Mouse (Mus musculus): ENCODE results near the gene Carns1.

Gene Carns1

DNA sequence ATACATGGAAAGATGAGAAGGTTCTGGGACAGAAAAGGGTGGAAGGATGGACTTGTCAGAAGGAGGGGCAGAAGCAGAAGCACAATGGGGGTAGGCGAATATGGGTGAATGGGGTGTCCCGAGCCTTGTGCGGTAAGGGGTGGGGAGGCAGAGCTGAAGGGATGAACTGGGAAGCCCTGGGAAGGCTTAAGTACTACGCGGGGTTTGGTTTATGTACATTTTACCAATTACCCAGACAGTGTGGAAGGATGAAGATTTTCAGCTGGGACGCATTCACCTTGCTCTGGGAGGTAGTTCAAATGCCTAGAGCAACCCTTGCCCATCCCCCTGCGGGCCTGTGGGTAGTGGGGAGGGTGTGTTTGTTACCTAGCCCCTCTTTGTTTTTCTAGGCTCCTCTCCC, 26.9 kb upstream of the Carns1 start:
- DNase-seq (ENCODE audit: low spot score) = no peak

DNA sequence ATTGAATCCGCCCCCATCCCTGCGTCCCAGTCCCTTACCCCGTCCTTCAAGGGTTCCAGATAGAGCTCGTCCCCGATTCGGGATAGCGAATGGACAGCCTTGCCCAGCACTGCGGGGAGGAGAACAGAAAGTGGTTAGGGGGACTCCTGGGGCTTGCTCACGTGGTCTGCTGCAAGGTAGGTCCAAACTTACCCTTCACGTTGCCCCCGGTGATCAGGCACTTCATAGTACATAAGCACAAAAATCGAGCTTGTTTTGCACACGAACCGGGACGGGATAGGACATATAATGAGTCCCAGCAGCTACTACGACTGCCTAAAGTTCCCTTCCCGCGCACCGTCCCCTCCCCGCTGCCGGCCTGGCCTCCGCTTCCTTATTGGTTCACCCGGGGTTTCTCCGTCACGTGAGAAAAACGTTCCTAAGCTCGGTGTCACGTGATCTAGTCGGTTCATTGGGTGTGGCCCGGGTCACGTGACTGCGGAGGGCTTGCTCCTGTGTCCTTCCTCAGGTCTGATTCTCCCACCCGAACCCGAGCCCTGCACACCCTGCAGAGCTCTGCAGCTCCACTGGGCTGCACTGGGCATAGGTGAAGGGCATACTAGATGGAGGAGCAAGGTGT, 26.1 kb upstream of the Carns1 start, which contains the start of gene Rad9a:
Gene Rad9a, minus strand, starts transcription at position 372 of the 619 bp plus-strand sequence.
- peak; percentile 98 for DNase-seq (ENCODE audit: low spot score)

DNA sequence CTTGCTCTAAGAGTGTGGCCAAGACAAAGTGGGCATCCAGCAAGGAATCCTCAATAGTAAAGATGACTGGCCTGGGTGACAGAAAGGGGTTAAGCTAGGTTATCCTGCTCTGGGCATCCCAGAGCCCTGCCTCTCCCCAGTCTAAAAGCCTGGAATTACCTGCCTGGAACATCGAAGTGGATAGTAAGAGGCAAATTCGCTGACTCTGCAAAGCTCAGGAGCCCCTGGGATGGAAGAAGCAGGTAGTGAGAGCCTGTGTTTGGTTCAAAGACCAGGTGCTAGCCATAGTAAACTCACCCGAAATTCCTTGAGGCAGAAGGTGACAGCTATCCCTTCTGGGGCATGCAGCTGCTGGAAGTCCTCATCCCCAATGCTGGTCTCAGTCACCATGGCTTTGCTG, 21.9 kb upstream of the Carns1 start:
- DNase-seq (ENCODE audit: low spot score) = no peak

DNA sequence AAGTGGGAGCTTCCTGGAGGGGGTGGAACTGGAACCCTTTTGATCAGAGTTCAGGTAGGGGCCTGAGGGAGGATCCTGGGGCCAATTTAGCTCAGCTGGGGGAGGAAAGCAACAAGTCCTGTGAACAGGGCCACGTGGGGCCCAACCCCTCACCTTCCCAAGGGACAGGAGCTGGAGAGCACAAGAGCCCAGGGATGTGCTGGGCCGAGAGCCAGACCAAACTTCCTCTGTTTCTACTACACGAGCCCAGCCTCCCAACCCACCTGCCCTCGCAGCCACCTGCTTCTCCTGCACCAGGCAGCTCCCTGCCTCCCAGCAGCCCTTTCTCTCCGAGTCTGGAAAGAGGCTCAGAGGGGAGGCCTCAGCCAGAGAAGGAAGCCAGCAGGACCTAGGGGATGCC, 21.3 kb upstream of the Carns1 start:
- no peak for DNase-seq (ENCODE audit: low spot score)

DNA sequence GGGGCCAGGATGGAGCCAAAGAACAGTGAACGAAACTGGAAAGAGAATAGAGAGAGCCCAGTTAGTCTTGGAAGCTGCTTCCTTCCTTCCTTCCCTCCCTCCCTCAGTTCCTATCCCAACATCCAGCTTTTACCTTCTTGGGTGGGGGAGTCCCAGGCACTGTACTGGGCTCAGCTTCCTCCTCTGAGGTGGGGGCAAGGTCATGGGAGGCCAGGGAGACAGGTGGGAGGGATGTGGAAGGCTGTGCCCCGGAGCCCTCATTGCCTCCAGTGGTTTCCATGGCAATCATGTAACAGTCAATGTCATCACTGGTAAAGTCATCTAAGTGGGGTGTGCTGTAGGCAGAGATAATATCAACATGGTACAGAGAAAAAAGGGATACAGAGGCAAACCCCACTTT, 20.8 kb upstream of the Carns1 start:
- no peak for DNase-seq (ENCODE audit: low spot score)

DNA sequence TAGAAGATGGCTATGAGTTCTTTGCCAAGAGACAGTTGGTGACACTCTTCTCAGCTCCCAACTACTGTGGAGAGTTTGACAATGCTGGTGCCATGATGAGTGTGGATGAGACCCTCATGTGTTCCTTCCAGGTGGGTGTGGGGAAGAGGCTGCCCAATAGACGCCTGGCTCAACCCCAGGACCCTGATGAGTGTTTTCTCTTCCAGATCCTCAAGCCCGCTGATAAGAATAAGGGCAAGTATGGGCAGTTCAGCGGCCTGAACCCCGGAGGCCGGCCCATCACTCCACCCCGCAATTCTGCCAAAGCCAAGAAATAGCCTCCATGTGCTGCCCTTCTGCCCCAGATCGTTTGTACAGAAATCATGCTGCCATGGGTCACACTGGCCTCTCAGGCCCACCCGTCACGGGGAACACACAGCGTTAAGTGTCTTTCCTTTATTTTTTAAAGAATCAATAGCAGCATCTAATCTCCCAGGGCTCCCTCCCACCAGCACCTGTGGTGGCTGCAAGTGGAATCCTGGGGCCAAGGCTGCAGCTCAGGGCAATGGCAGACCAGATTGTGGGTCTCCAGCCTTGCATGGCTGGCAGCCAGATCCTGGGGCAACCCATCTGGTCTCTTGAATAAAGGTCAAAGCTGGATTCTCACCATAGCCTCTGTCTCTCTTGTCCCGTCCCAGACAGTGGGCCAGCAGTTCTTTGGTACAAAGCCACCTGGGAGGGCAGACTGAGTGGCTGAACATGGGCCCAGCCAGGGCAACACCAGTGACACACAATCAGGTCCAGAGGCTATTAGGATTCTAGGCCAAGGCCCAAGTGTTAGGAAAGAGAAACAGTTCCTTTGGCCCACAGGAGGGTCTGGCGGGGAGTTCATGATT, 19.7 kb upstream of the Carns1 start:
- no peak for DNase-seq (ENCODE audit: low spot score)

DNA sequence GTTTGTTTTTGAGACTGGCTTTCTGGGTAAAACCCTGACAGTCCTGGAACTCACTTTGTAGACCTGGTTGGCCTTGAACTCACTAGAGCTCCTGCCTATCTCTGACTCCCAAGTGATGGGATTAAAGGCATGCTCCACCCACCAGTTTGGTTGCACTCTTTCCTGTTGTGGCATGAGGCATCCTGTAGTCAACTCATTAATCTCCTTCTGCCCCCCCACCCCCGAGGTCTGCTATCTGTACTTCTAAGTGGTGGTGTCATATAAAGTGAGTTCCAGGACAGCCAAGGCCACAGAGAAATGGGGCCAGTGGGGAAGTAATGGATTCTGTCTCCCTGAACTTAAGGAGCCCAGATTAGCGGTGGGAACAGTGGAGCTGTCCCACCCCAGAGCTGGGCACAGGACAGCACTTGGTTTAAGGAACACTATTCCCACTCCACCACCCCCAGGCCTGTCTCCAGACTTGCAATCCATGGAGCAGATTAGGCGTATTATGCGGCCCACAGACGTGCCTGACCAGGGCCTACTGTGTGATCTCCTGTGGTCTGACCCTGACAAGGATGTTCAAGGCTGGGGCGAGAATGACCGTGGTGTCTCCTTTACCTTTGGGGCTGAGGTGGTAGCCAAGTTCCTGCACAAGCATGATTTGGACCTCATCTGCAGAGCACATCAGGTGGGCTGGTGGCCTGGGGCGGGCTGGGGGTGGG, 18.9 kb upstream of the Carns1 start:
- no peak for DNase-seq (ENCODE audit: low spot score)

DNA sequence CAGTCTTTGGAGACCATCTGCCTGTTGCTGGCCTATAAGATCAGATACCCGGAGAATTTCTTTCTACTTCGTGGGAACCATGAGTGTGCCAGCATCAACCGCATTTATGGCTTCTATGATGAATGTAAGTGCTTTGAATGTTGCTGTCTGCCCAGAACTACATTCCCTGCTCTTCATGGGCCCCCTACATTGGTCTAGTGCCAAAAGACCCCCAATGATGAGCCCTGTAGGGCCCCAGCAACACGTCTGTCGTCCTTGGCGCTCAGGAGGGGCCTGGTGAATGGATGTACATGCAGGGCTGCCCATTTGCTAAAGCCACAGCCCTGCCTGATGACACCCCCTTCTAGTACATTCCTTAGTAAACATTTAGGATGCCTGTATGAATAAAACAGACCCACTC, 17.9 kb upstream of the Carns1 start:
- DNase-seq (ENCODE audit: low spot score) = no peak

DNA sequence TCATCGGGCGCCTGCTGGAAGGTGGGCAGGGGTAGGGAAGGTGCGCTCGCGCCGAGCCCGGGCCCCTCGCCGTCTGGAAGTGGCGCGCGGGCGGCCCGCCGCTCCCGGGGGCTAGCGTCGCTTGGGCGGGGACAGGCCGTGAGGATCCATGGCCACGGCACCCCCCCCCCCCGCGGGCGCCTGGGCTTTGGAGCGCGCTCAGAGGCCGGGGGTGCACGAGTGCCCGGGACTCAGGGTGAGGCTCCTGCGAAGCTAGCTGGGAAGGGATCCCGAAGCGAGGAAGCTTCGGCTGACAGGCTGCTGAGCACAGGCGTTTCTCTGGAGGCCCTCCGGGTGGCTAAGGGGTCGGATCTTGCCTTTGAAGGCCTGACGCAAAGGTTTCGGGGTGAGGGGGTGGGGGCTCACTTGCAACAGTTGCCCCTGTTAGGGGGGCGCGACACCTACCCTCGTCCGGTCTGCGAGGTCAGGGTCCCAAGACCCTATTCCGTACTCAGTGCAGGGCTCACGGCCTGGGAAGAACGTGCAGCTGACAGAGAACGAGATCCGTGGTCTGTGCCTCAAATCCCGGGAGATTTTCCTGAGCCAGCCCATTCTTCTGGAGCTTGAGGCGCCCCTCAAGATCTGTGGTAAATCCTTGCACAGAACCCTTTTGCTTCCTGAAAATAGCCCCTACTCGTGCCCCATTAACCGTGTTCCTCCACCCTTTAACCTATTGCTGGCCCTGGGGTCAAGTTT, 17.1 kb upstream of the Carns1 start:
- no peak for DNase-seq (ENCODE audit: low spot score)

DNA sequence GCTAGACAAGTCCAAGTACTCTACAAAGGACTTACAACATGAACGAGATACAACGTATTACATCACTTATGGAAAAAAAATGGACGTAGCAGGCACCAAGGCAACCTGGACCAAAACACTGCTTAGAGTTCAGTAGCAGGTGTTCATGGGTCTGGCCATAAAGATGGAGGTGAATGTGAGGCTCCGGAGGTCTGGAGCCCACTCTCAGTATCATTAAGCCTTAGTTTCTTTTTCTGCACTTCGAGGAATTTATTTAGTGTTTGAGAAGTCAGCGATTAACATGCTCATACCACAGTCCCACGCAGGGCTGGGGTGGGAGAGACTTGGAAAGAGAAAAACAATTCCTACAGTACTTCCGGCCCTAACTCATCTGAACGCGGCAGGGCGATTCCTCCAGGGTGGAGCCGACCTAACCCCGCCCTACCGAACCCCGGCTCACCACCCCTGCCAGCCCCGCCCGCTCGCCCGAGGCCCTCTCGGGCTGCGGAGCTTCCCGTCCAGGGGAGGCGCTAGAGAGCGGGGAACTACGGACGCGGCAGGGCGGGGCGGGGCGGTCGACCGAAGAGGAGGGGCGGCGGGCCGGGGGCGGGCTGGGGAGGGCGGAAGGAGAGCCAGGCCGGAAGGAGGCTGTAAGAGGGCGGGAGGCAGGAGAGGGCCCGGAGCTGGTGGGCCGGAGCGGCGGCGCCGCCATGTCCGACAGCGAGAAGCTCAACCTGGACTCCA, 16.4 kb upstream of the Carns1 start, which contains the start of gene Ppp1ca:
Gene Ppp1ca, plus strand, starts transcription at position 538 of the 723 bp plus-strand sequence.
- peak; percentile 96 for DNase-seq (ENCODE audit: low spot score)

DNA sequence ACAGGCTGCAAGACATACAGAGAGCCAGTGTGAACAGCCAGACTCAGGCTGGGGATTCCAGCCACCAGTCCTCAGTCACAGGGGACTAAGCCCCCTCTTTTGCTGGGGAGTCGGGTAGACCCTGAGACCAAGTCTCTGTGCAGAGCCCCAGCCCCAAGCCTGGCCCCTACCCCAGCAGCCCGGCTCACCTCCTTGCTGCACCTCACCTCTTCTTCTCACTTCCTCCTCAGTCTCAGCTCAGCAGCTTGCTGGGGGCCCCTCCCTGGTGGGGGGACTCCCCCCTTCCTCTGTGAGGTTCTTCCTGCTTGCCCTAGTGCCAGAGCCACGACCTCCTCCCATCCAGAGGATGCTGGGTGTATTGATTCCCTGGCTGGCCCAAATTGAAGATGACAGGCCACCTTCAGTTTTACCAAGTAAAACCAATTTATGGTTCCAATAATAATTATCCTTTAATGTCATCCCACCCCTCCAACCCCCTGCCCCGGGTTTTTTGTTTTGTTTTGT, 15.6 kb upstream of the Carns1 start, which contains the start of gene Tbc1d10c:
Gene Tbc1d10c, minus strand, starts transcription at position 454 of the 504 bp plus-strand sequence.
- DNase-seq (ENCODE audit: low spot score) = peak; percentile 76

DNA sequence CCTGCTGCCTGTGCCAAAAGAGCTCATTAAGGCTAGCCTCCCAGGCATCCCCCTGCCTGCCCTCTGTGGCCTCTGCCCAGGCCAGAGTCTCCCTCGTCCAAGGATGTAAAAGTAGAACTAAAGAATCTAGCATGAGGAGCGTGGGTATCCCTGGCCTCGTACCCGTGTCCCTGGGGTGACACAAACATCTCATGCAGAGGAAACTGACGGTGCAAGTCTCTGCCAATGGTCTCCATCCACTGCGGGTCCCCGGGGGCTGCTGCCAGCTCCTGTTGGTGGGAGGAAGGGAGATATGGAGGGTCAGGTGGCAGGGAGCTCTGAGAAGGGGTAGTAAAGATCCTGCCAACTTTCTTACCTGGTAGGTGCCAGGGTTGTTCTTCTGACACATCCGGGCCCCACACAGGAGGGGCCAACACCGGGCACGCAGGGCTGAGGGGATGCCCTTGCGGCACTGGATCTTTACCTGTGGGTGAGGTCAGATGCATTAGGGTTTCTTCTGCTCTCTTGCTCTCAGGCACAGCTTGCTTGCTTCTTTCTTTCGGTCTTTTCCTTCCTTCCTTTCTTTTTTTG, 13.9 kb upstream of the Carns1 start:
- no peak for DNase-seq (ENCODE audit: low spot score)

DNA sequence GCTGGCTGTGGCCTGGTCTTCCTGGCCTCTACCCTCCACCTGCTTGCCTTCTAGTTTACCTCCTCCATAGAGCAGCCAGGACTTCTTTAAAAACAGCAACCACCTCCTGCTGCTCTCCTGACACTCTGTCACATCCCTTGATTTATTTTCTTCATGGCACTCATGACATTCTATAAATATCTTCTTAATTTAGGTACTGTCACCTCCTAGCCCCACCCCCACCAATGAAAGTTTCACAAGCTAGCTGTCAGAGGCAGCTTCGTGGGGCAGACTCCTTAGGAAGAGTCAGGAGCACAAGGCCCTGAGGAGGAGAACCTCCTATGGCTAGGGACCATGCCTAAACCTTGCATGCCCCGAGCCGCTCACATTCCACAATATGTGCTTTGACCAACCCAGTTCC, 12.0 kb upstream of the Carns1 start:
- no peak for DNase-seq (ENCODE audit: low spot score)

DNA sequence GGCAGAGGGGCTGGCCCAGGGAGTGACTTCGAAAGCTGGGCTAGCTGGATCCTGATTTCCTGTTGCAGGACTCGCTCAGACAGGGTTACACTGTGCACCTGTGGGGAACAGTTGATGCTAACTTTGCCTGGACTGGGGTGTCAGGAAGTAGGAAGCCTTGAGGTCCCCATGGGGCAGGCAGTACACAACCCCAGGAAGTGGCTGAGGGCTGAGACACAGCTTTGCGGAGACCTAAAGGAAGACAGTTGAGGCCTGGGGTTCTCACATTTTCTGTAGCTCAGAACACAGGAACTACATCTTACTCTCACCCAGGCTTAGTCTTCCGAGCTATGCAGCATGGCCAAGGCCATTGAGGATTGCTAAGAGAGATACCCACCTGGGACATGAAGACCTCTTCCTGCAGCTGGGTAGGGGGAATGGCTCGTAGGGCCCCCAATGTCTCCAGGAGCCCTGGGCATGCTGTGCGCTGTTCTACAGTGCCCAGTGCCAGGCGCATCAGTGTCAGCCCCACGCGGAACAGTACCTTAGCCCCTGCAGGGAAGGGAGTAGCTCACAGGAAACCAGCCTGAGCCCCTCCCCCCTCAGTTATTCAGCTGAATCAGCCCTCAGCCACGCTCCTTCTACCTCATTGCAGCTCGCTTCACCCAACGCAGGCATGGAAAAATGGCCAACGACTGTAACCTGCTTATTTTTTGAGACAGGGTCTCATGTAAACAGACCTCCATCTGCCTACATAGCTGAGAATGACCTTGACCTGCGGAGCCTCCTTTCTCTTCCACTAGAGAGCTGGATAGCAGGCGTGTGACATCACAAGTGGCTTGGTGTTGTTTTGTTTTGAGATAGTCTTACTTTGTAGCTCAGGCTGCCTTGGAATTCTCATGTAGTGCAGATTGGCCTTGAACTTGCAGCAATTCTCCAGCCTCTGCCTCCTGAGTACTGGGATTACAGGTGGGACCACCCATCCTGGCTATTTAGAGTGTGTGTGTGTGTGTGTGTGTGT, 10.0 kb upstream of the Carns1 start:
- DNase-seq (ENCODE audit: low spot score) = peak; percentile 52

DNA sequence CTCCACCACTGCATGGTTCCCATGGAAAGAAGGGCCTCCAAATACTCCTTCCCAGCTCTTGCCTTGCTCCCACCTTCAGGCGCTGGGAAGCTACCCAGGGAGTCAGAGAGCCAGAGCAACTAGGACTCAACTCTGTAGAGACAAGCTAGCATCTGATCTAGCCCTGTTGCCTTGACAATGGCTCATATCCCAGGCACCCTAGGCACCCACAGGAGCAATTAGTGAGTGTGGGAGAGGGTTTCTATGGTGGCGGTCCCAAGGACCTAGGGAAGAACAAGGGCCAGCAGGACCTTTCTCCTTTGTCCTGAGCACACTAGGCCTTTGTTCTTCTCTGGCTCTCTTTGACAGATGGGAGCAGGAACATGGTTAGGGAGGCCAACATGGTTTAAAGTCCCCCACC, 8.4 kb upstream of the Carns1 start:
- DNase-seq (ENCODE audit: low spot score) = no peak

DNA sequence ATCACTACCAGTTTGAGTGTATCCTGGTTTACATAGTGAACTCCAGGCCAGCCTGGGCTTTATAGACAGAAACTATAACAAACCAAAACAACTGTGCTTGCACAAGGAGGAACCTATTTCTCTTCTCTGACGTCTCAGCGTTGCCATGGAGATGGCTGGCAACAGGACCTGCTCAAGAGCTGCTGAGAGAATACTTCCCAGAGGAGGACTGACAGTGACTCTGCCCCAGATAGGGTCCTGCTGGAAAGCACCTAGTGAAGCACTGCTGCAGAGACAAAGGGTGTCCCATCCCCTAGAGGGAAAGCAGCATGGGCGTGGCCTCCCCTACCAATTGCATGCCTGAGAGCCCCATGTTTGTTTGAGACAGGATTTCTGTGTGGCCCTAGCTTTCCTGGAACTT, 6.6 kb upstream of the Carns1 start:
- DNase-seq (ENCODE audit: low spot score) = peak; percentile 81

DNA sequence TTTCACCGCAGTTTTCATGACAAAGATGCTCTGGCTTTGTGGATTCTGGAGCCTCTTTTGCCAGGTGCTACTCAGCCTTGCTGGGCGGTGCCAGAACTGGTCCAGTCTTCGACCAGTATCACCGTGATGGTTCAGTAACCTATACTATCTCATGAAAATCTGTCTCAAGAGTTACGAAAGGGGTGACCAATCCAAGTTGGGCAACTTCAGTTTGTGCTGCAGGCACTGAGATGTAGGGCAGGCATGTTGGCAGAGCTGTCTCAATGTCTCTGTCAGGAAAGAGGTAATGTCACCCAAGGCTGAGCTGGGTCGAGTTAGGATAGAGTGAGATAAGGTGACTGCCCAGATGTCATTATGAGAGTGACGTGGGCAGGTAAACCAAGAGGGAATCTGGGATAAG, 5.1 kb upstream of the Carns1 start:
- DNase-seq (ENCODE audit: low spot score) = no peak

DNA sequence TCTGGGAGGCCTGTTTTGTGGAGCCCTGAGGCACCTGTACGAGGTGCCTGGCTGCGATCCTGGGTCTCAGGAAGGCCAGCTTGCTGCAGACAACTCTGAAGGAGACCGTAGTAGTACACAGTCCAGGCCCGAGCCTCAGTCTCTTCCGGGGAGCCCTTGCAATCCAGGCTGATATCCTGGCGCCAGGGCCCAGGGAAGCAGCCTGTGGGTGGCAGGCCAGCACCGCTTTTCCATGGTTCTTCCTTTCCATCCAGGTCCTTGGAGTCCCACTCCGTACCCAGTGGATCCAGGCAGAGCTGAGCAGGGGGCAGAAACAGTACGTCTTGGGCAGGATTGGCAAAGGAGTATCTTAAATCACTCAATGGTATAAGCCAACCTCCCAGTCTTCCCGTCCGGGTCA, 2.4 kb downstream of the Carns1 start:
- no peak for DNase-seq (ENCODE audit: low spot score)
